8 mouse cellular contexts compared by ENCODE assay signal in genomic region chr14:103718836-103719575, GRCm38 (mm10).
DNase-seq lines count a peak whose midpoint lies in the region; ATAC-seq and TF ChIP-seq lines count a peak whose summit lies in the region.

No protein-coding gene starts in this region.

- TF ChIP-seq EP300 in lung, postnatal 0 days (IDR thresholded peaks at IDR 0.05), result no peak

- peak; percentile 86 for TF ChIP-seq CTCF in Patski (IDR thresholded peaks at IDR 0.05)
- TF ChIP-seq CTCF in lung, postnatal 0 days (IDR thresholded peaks at IDR 0.05), result peak; percentile 92

- H3K27me3 ChIP-seq in Patski, result peaks cover 7% of the 10 kb centered on the region
- H3K27me3 ChIP-seq in hindbrain, embryonic 12.5 days, result no peaks in the 10 kb centered on the region
- H3K27me3 ChIP-seq in lung, postnatal 0 days (replicated peaks; ENCODE audit: insufficient read depth, low read length), result no peaks in the 10 kb centered on the region

- CTCF ChIA-PET in Patski (lab: Charles Lee), result interaction anchor here (1.3 kb wide), 1 partner anchor 316 kb away, joined by 3 read pairs; no protein-coding TSS in a partner anchor

- ATAC-seq in Patski, result peak; percentile 92
- ATAC-seq in hindbrain, embryonic 12.5 days (ENCODE audit: low FRiP score), result peak; percentile 82
- ATAC-seq in lung, postnatal 0 days, result peak; percentile 87

- H3K4me1 ChIP-seq in hindbrain, embryonic 12.5 days, result peaks cover 8% of the 10 kb centered on the region
- no peaks in the 10 kb centered on the region for H3K4me1 ChIP-seq in lung, postnatal 0 days (ENCODE audit: insufficient read depth, low read depth, low read length)

- POLR2A ChIA-PET in Patski (lab: Charles Lee), result no interaction called here

- in situ Hi-C loops in Patski (cut with MboI; ENCODE audit: low pct_unique_long_range_greater_than_20kb), result loop anchor here (10.0 kb wide), 2 partner anchors 316 to 1096 kb away; no protein-coding TSS in a partner anchor

- 0 out of 2 replicates have a peak overlapping the region, but pooled peaks have one; percentile 20 for H3K9ac ChIP-seq in hindbrain, embryonic 12.5 days
- H3K9ac ChIP-seq in lung, postnatal 0 days (replicated peaks; ENCODE audit: low read depth), result no peak overlapping the region

- 0 out of 2 replicates have a peak, but pooled peaks cover 3% of the 10 kb centered on the region for H3K36me3 ChIP-seq in hindbrain, embryonic 12.5 days
- no peaks in the 10 kb centered on the region for H3K36me3 ChIP-seq in lung, postnatal 0 days (ENCODE audit: insufficient read depth, low read length)

- H3K27ac ChIP-seq in hindbrain, embryonic 12.5 days, result peak overlapping the region; percentile 62
- peak overlapping the region; percentile 45; the same call in 1 of the 2 replicates for H3K27ac ChIP-seq in lung, postnatal 0 days (ENCODE audit: low read length)

- no peak for DNase-seq in Patski (ENCODE audit: low read depth, low spot score)
- DNase-seq in cerebellum, postnatal 14 days, result peak; percentile 92 to 96
- DNase-seq in frontal cortex, postnatal 10 days (ENCODE audit: low spot score in 2 of 2), result peak; percentile 57 to 84
- DNase-seq in layer of hippocampus, postnatal 10 days (ENCODE audit: low spot score in 2 of 2), result peak; percentile 94 to 97
- peak; percentile 92 for DNase-seq in lung, postnatal 0 days (ENCODE audit: low spot score)
- peak; percentile 82 for DNase-seq in ovary, postnatal 14 days (ENCODE audit: low spot score)
- peak; percentile 36 to 82 for DNase-seq in thymus, postnatal 10 days (ENCODE audit: low spot score in 2 of 2)

- H3K4me2 ChIP-seq in hindbrain, embryonic 12.5 days (replicated peaks), result peak overlapping the region; percentile 44
- peak overlapping the region; percentile 49 for H3K4me2 ChIP-seq in lung, postnatal 0 days (replicated peaks; ENCODE audit: low read depth, low read length)

- H3K9me3 ChIP-seq in hindbrain, embryonic 12.5 days (replicated peaks), result no peaks in the 10 kb centered on the region
- H3K9me3 ChIP-seq in lung, postnatal 0 days (ENCODE audit: low read length), result no peaks in the 10 kb centered on the region

- WGBS in hindbrain, embryonic 12.5 days, result 16% methylated on average over 15 of the region's 15 CpGs
- WGBS in lung, postnatal 0 days, result 11% methylated on average over 15 of the region's 15 CpGs

- H3K4me3 ChIP-seq in hindbrain, embryonic 12.5 days, result peak overlapping the region; percentile 15
- peak overlapping the region; percentile 11; the same call in 1 of the 2 replicates for H3K4me3 ChIP-seq in lung, postnatal 0 days (ENCODE audit: low read depth, low read length)
